In the genomic region with DNA sequence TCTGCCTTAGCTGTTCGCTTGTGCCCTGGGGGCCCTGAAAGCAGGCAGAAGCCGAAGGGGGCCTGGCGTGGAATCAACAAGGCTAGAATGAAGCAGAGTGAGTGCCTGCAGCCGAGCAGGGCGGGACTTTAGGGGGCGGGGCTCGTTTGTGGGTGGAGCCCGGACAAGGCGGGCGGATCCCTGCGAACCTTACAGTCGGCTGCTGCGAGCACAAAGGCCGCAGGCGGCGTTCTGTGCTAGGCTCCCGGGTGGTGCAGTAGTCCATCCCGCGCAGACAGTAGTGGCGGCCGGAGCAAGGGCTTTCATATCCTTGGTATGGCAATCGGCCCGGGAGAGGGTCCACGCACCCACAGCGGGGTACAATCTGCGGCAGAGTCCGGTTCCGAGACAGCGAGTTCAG, we compare ENCODE assay signal across 8 mouse cellular contexts. TPM values are rescaled to one million over a fixed set of nuclear protein-coding genes. Genes with fewer than 3 reads are reported as not detected.
DNase-seq lines count a peak whose midpoint lies in the region; ATAC-seq lines count a peak whose summit lies in the region.

No protein-coding gene starts in this region.

- H3K4me2 ChIP-seq in heart, embryonic 11.5 days = peak overlapping the region; percentile 94
- H3K4me2 ChIP-seq in kidney, embryonic 15.5 days = peak overlapping the region; percentile 97
- peak overlapping the region; percentile 96 for H3K4me2 ChIP-seq in liver, embryonic 11.5 days

- no peaks in the 10 kb centered on the region for H3K9me3 ChIP-seq in erythroblast, embryonic 14.5 days (ENCODE audit: control insufficient read depth, low read length)
- no peaks in the 10 kb centered on the region for H3K9me3 ChIP-seq in heart, embryonic 11.5 days (replicated peaks; ENCODE audit: control insufficient read depth, low read length)
- no peaks in the 10 kb centered on the region for H3K9me3 ChIP-seq in kidney, embryonic 15.5 days (replicated peaks)
- no peaks in the 10 kb centered on the region for H3K9me3 ChIP-seq in liver, embryonic 11.5 days (ENCODE audit: control insufficient read depth, low read length)

- under 1% methylated on average over 29 of the region's 29 CpGs for WGBS in heart, embryonic 11.5 days (ENCODE audit: insufficient replicate concordance)
- WGBS in kidney, embryonic 15.5 days = 0% methylated on average over 29 of the region's 29 CpGs
- 1% methylated on average over 29 of the region's 29 CpGs for WGBS in liver, embryonic 11.5 days

- peak; percentile 76 for DNase-seq in CD4-positive helper T cell, adult 2 months (ENCODE audit: low read depth, low spot score)
- DNase-seq in liver, embryonic 11.5 days (ENCODE audit: low spot score) = peak; percentile 85
- peak; percentile 79 to 86 for DNase-seq in spleen, postnatal 4 days (ENCODE audit: low spot score in 2 of 2)

- peak; percentile 55 for ATAC-seq in heart, embryonic 11.5 days (replicated peaks; ENCODE audit: insufficient number of reproducible peaks, low FRiP score, low TSS enrichment)
- ATAC-seq in kidney, embryonic 15.5 days (replicated peaks; ENCODE audit: low FRiP score) = peak; percentile 46
- ATAC-seq in liver, embryonic 11.5 days (replicated peaks; ENCODE audit: low FRiP score) = peak; percentile 68
- peak; percentile 58 for ATAC-seq in monocyte, adult 5-6 weeks (replicated peaks; ENCODE audit: insufficient number of reproducible peaks, low FRiP score, low TSS enrichment, poor library complexity, severe bottlenecking)

- H3K4me3 ChIP-seq in brown adipose tissue, adult 24 weeks (ENCODE audit: insufficient read depth, low read depth, low read length) = peak overlapping the region; percentile 66
- peak overlapping the region; percentile 51 for H3K4me3 ChIP-seq in erythroblast, embryonic 14.5 days (replicated peaks)
- H3K4me3 ChIP-seq in heart, embryonic 11.5 days (ENCODE audit: low read depth, low read length) = peak overlapping the region; percentile 52
- peak overlapping the region; percentile 56 for H3K4me3 ChIP-seq in kidney, embryonic 15.5 days (replicated peaks)
- peak overlapping the region; percentile 53 for H3K4me3 ChIP-seq in liver, embryonic 11.5 days (ENCODE audit: low read depth, low read length)

- no peaks in the 10 kb centered on the region for H3K36me3 ChIP-seq in erythroblast, embryonic 14.5 days (ENCODE audit: control insufficient read depth)
- no peaks in the 10 kb centered on the region for H3K36me3 ChIP-seq in heart, embryonic 11.5 days (ENCODE audit: control insufficient read depth, insufficient read depth, low read length)
- no peaks in the 10 kb centered on the region for H3K36me3 ChIP-seq in kidney, embryonic 15.5 days
- H3K36me3 ChIP-seq in liver, embryonic 11.5 days (ENCODE audit: control insufficient read depth, insufficient read depth, low read length) = no peaks in the 10 kb centered on the region

- H3K4me1 ChIP-seq in brown adipose tissue, adult 24 weeks (ENCODE audit: control insufficient read depth, insufficient read depth, insufficient read length, low read length) = peaks cover 4% of the 10 kb centered on the region; the same call in 1 of the 2 replicates
- peaks cover 32% of the 10 kb centered on the region for H3K4me1 ChIP-seq in erythroblast, embryonic 14.5 days (ENCODE audit: control insufficient read depth)
- H3K4me1 ChIP-seq in heart, embryonic 11.5 days (ENCODE audit: control insufficient read depth, insufficient read depth, low read length) = peaks cover 7% of the 10 kb centered on the region
- H3K4me1 ChIP-seq in kidney, embryonic 15.5 days = peaks cover 37% of the 10 kb centered on the region
- peaks cover 17% of the 10 kb centered on the region for H3K4me1 ChIP-seq in liver, embryonic 11.5 days (replicated peaks; ENCODE audit: control insufficient read depth, insufficient read depth, low read length)

- H3K27me3 ChIP-seq in erythroblast, embryonic 14.5 days (ENCODE audit: control insufficient read depth) = peaks cover 51% of the 10 kb centered on the region
- H3K27me3 ChIP-seq in heart, embryonic 11.5 days (ENCODE audit: control insufficient read depth, insufficient read depth, low read length) = peaks cover 27% of the 10 kb centered on the region
- peaks cover 27% of the 10 kb centered on the region for H3K27me3 ChIP-seq in kidney, embryonic 15.5 days
- peaks cover 23% of the 10 kb centered on the region for H3K27me3 ChIP-seq in liver, embryonic 11.5 days (replicated peaks; ENCODE audit: control insufficient read depth, insufficient read depth, low read length)

- no peak overlapping the region for H3K27ac ChIP-seq in brown adipose tissue, adult 24 weeks (replicated peaks; ENCODE audit: low read depth, low read length)
- no peak overlapping the region for H3K27ac ChIP-seq in heart, embryonic 11.5 days (ENCODE audit: low read depth, low read length)
- no peak overlapping the region for H3K27ac ChIP-seq in kidney, embryonic 15.5 days
- H3K27ac ChIP-seq in liver, embryonic 11.5 days (ENCODE audit: low read depth, low read length) = no peak overlapping the region

- peak overlapping the region; percentile 58 for H3K9ac ChIP-seq in heart, embryonic 11.5 days (ENCODE audit: low read depth, low read length)
- peak overlapping the region; percentile 52 for H3K9ac ChIP-seq in kidney, embryonic 15.5 days
- H3K9ac ChIP-seq in liver, embryonic 11.5 days (ENCODE audit: low read depth, low read length) = 0 out of 2 replicates have a peak overlapping the region, but pooled peaks have one; percentile 0

RNA-seq across cellular contexts. Expression of gene AI464131, which starts 4.0 kb away (rescaled TPM):
- polyA plus RNA-seq in brown adipose tissue, adult 24 weeks (2012; ENCODE audit: insufficient read depth, insufficient read length, missing spikeins) = 8.7 and 13.8 TPM in 2 replicates
- not detected in 2 replicates for polyA plus RNA-seq in erythroblast, embryonic 14.5 days (2012)
- 2.9 and 3.2 TPM in 2 replicates for polyA plus RNA-seq in heart, embryonic 11.5 days (2014; fragmentation: Nextera tagmentation; extraction: Ambion mirVana)
- 7.4 and 9.0 TPM in 2 replicates for polyA plus RNA-seq in kidney, embryonic 15.5 days (2015; fragmentation: Nextera tagmentation; extraction: Ambion mirVana)
- polyA plus RNA-seq in liver, embryonic 11.5 days (2014; fragmentation: Nextera tagmentation; extraction: Ambion mirVana) = 1.5 TPM in 2 replicates
- 0.21 TPM in 1 of 3 replicates, not detected in the others for total RNA-seq in monocyte, adult 5-6 weeks (2017)

RNA-seq across cellular contexts. Expression of gene 1110017D15Rik, which starts 10.2 kb away (rescaled TPM):
- not detected in 2 replicates for polyA plus RNA-seq in brown adipose tissue, adult 24 weeks (2012; ENCODE audit: insufficient read depth, insufficient read length, missing spikeins)
- 0.11 TPM in 1 of 2 replicates, not detected in the other for polyA plus RNA-seq in erythroblast, embryonic 14.5 days (2012)
- not detected in 2 replicates for polyA plus RNA-seq in heart, embryonic 11.5 days (2014; fragmentation: Nextera tagmentation; extraction: Ambion mirVana)
- 0.55 TPM in 1 of 2 replicates, not detected in the other for polyA plus RNA-seq in kidney, embryonic 15.5 days (2015; fragmentation: Nextera tagmentation; extraction: Ambion mirVana)
- 0.43 TPM in 1 of 2 replicates, not detected in the other for polyA plus RNA-seq in liver, embryonic 11.5 days (2014; fragmentation: Nextera tagmentation; extraction: Ambion mirVana)
- 2.1 to 2.2 TPM in 2 of 3 replicates, not detected in the other for total RNA-seq in monocyte, adult 5-6 weeks (2017)

RNA-seq across cellular contexts. Expression of gene Nudt2, which starts 42.0 kb away (rescaled TPM):
- 60.1 and 71.7 TPM in 2 replicates for polyA plus RNA-seq in brown adipose tissue, adult 24 weeks (2012; ENCODE audit: insufficient read depth, insufficient read length, missing spikeins)
- 0.55 and 1.5 TPM in 2 replicates for polyA plus RNA-seq in erythroblast, embryonic 14.5 days (2012)
- 45.0 and 46.4 TPM in 2 replicates for polyA plus RNA-seq in heart, embryonic 11.5 days (2014; fragmentation: Nextera tagmentation; extraction: Ambion mirVana)
- polyA plus RNA-seq in kidney, embryonic 15.5 days (2015; fragmentation: Nextera tagmentation; extraction: Ambion mirVana) = 56.0 and 56.8 TPM in 2 replicates
- 45.5 and 49.0 TPM in 2 replicates for polyA plus RNA-seq in liver, embryonic 11.5 days (2014; fragmentation: Nextera tagmentation; extraction: Ambion mirVana)
- 4.4 to 10.3 TPM (median 5.0 TPM) in 3 replicates for total RNA-seq in monocyte, adult 5-6 weeks (2017)

RNA-seq across cellular contexts. Expression of gene Kif24, which starts 42.2 kb away (rescaled TPM):
- 0.55 TPM in 1 of 2 replicates, not detected in the other for polyA plus RNA-seq in brown adipose tissue, adult 24 weeks (2012; ENCODE audit: insufficient read depth, insufficient read length, missing spikeins)
- polyA plus RNA-seq in erythroblast, embryonic 14.5 days (2012) = 0.38 and 1.3 TPM in 2 replicates
- polyA plus RNA-seq in heart, embryonic 11.5 days (2014; fragmentation: Nextera tagmentation; extraction: Ambion mirVana) = 3.7 and 6.6 TPM in 2 replicates
- 7.9 and 8.7 TPM in 2 replicates for polyA plus RNA-seq in kidney, embryonic 15.5 days (2015; fragmentation: Nextera tagmentation; extraction: Ambion mirVana)
- 6.2 and 8.6 TPM in 2 replicates for polyA plus RNA-seq in liver, embryonic 11.5 days (2014; fragmentation: Nextera tagmentation; extraction: Ambion mirVana)
- 0.57 to 1.6 TPM (median 1.3 TPM) in 3 replicates for total RNA-seq in monocyte, adult 5-6 weeks (2017)

Comparison
In these comparisons a context has a peak if more than half of its experiments do, and no peak if none do; other contexts are left out.
1. H3K9ac ChIP-seq: peak in every context shown above with its lines; median percentile 58 in heart, embryonic 11.5 days; 52 in kidney, embryonic 15.5 days; 0 in liver, embryonic 11.5 days.
2. RNA of gene Nudt2, which starts 42.0 kb away (polyA plus RNA-seq): 60.1 to 71.7 TPM in brown adipose tissue, adult 24 weeks, 56.0 to 56.8 TPM in kidney, embryonic 15.5 days, 45.0 to 46.4 TPM in heart, embryonic 11.5 days and 45.5 to 49.0 TPM in liver, embryonic 11.5 days; 0.55 to 1.5 TPM in erythroblast, embryonic 14.5 days; every median in the first group is over 10 times any median in the second.
3. Peak in every context shown above with its lines, with median percentiles within 50 percentile points of each other: DNase-seq, H3K4me3 ChIP-seq, ATAC-seq and H3K4me2 ChIP-seq.